Mouse (Mus musculus) midbrain, embryonic 15.5 days (tissue): ENCODE data around the gene Ciao1. TPM values are rescaled to one million over a fixed set of nuclear protein-coding genes. Genes with fewer than 3 reads are reported as not detected.
A peak's percentile ranks its signal among the peaks of the same experiment; 100 is the strongest.
"Not testable (repeated sequence)": the region's sequence is repeated elsewhere in the genome, so short reads cannot be mapped to it uniquely, and the experiment has no call there.

Experiments
- ATAC-seq: fragments of 200-750 bp; cut with Nextera tagmentation; replicated peaks from 2 replicates; pipeline ENCODE4 v1.8.0; 2017; ENCODE audit warnings: moderate TSS enrichment
- H3K27ac ChIP-seq: fragments of 300-500 bp; sonication (generic); 2 replicates; pipeline ENCODE4 v1.5.1; 2015; ENCODE audit warnings: mild to moderate bottlenecking, inconsistent platforms
- H3K27me3 ChIP-seq: fragments of 300-500 bp; sonication (generic); replicated peaks from 2 replicates; pipeline ENCODE4 v1.6.1; 2015; ENCODE audit warnings: inconsistent platforms
- H3K36me3 ChIP-seq: fragments of 300-500 bp; sonication (generic); replicated peaks from 2 replicates; pipeline ENCODE4 v1.6.1; 2015; ENCODE audit warnings: inconsistent platforms
- H3K4me1 ChIP-seq: fragments of 300-500 bp; sonication (generic); 2 replicates; pipeline ENCODE4 v1.6.1; 2015; ENCODE audit warnings: inconsistent platforms
- H3K4me2 ChIP-seq: fragments of 300-500 bp; sonication (generic); 2 replicates; pipeline ENCODE4 v1.6.1; 2015; ENCODE audit warnings: inconsistent platforms, mild to moderate bottlenecking, moderate library complexity
- H3K4me3 ChIP-seq: fragments of 300-500 bp; sonication (generic); 2 replicates; pipeline ENCODE4 v1.5.1; 2015; ENCODE audit warnings: mild to moderate bottlenecking, inconsistent platforms
- H3K9ac ChIP-seq: fragments of 300-500 bp; sonication (generic); 2 replicates; pipeline ENCODE4 v1.6.1; 2015; ENCODE audit warnings: mild to moderate bottlenecking, inconsistent platforms
- H3K9me3 ChIP-seq: fragments of 300-500 bp; sonication (generic); 2 replicates; pipeline ENCODE4 v1.6.1; 2016; ENCODE audit warnings: inconsistent platforms
- WGBS: fragments of 180-500 bp; shearing (Covaris S2); methylation state at CpG from one replicate; pipeline ENCODE4 v1.1.7; 2015; ENCODE audit warnings: mixed read lengths; 5-methylcytosine and 5-hydroxymethylcytosine counted together
- polyA plus RNA-seq: library from polyadenylated mRNA; unstranded; fragments of >200 nt; fragmentation: Nextera tagmentation; extraction: Ambion mirVana; gene quantifications from 2 replicates; pipeline ENCODE4 v1.2.1, GENCODE M21; 2015

Gene Ciao1
- 56.9 and 62.6 TPM in 2 replicates for polyA plus RNA-seq

DNA sequence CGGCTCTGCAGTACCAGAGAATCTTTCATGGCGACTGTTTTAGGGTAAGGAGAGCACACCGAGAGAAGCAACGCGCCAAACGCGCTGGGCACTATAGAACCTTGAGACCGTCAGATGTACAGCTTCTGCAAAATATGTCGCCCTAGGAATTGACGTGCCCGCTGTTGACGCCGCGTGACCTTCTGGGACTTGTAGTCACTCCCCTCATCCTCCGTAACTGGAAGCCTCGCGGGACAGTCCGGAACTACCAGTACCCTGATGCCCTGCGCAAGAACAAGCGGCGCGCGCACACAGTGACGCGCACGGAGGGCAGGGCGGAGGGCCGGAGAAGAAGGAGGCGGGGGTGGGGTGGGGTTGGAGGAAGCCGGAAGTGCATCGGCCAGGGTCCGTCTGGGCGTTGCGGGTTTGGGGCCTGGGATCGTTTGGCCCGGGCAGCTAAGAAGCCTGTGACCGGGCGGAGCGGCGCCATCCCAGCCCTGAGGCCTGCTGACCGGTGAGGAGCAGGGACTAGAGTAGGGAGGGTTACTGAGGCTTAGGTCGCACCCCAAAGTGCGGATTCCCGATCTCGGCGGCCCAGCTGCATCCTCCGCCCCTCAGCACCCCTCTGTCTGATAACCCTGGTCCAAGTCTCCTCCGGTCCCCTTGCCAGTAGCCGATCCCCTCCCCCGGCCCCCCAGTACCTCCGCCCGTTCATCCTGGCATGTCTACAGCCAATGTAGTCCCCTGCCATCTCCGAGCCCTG is at the start of gene Ciao1, which contains the start of gene Tmem127:
Gene Ciao1 (minus strand): TSS at position 225 of the 742 bp plus-strand sequence.
Gene Tmem127 (plus strand): TSS at position 317 of the 742 bp plus-strand sequence.
- Histone ChIP-seq H3K27ac (peak within 1 kb of the TSS; percentile 89), H3K36me3 (peaks cover 20% of the 10 kb centered on the region; the same call in 1 of the 2 replicates), H3K27me3 (no peaks in the 10 kb centered on the region), H3K4me1 (peaks cover 36% of the 10 kb centered on the region), H3K4me2 (peak within 1 kb of the TSS; percentile 94), H3K9ac (peak within 1 kb of the TSS; percentile 95), H3K9me3 (no peaks in the 10 kb centered on the region), H3K4me3 (peak within 1 kb of the TSS; percentile 98)
- WGBS: 0% methylated on average over 52 of the region's 53 CpGs
- ATAC-seq: peak; percentile 98

DNA sequence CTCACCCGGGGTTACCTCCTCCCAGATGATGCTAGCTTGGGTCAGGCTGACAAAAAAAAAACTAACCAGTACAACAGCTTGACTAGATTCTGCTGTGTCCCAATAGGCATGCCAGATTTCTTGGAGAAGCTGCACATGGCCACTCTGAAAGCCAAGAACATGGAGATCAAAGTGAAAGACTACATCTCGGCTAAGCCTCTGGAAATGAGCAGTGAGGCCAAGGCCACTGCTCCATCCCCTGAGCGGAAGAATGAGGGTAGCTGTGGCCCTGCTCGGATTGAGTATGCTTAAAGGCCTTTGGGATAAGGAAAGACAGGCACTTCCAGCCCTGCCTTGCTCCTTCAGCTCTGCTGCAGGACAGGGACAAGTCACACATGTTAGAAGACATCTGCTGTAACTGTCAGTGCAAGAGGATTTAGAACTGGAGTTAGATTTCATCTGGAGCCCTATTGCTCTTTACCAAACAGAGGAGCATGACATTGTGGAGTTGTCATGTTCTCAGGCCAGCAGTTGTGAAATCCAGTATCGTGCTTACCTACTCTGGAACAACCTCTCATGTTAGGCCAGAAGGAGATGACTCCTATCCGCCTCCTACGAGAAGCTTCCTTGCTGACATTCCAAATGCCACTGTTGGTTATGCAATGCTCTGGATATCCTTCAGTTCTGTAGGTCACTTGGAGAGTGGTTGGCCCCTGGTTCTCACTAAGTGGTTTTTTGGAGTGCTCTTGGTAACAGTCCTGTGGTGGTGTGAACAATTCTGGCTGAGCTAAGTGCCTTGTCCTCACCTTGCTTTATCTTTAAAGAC is 49.6 kb upstream of the Ciao1 start:
- no peak for ATAC-seq

DNA sequence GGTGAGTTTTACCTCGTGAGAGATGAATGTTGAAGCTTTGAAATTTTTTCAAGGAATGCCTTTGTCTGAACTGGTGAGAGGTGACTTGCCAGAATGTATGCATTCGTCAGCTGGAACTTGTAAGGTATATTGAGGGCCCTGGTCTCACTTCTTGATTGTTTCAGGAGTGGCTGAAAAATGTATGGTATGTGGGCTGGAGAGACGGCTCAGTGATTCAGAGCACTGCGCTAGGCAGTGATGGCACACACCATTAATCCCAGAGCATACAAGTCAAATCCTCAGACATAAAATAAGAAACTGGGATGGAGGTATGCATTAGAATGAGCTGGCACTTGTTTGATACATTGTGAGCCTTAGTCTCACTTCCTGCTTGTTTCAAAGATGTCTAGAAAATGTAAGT is 44.6 kb upstream of the Ciao1 start:
- Histone ChIP-seq H3K4me2 (no peak overlapping the region), H3K4me1 (no peaks in the 10 kb centered on the region), H3K27ac (no peak overlapping the region), H3K4me3 (no peak overlapping the region), H3K9ac (no peak overlapping the region), H3K36me3 (peaks cover 50% of the 10 kb centered on the region), H3K27me3 (no peaks in the 10 kb centered on the region), H3K9me3 (no peaks in the 10 kb centered on the region)
- WGBS: 89% methylated on average over 4 of the region's 4 CpGs
- ATAC-seq: no peak

More for the DNA sequence above, 49.6 kb upstream of the Ciao1 start:
- no peak overlapping the region for H3K4me2 ChIP-seq
- no peaks in the 10 kb centered on the region for H3K4me1 ChIP-seq
- no peaks in the 10 kb centered on the region for H3K9me3 ChIP-seq
- WGBS: 96% methylated on average over 7 of the region's 7 CpGs
- H3K27me3 ChIP-seq: no peaks in the 10 kb centered on the region
- H3K4me3 ChIP-seq: no peak overlapping the region
- H3K36me3 ChIP-seq: peaks cover 59% of the 10 kb centered on the region
- no peak overlapping the region for H3K9ac ChIP-seq
- H3K27ac ChIP-seq: no peak overlapping the region

DNA sequence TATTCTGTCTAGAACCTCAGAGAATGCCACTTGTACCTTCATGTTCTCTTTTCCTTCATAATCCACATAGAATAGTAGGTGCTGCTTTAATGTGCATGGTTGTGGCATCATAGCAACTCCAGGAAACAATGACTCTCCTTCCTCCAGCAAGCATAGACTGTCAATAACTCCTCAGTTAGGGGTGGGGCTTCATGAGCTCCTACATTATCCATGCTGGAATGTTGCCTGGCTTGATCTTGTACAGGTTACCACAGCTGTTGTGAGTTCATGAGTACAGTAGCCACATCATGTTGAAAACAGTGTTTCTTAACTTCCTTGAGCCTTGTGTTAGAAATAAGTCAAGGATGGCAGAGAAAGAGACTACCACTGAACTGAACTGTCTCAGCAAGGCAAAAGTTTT is 30.5 kb upstream of the Ciao1 start:
- H3K4me1 ChIP-seq: peaks cover 10% of the 10 kb centered on the region
- no peak overlapping the region for H3K27ac ChIP-seq
- no peaks in the 10 kb centered on the region for H3K36me3 ChIP-seq
- no peak for ATAC-seq
- H3K27me3 ChIP-seq: no peaks in the 10 kb centered on the region
- H3K4me2 ChIP-seq: no peak overlapping the region
- no peaks in the 10 kb centered on the region for H3K9me3 ChIP-seq
- no peak overlapping the region for H3K4me3 ChIP-seq
- H3K9ac ChIP-seq: no peak overlapping the region

DNA sequence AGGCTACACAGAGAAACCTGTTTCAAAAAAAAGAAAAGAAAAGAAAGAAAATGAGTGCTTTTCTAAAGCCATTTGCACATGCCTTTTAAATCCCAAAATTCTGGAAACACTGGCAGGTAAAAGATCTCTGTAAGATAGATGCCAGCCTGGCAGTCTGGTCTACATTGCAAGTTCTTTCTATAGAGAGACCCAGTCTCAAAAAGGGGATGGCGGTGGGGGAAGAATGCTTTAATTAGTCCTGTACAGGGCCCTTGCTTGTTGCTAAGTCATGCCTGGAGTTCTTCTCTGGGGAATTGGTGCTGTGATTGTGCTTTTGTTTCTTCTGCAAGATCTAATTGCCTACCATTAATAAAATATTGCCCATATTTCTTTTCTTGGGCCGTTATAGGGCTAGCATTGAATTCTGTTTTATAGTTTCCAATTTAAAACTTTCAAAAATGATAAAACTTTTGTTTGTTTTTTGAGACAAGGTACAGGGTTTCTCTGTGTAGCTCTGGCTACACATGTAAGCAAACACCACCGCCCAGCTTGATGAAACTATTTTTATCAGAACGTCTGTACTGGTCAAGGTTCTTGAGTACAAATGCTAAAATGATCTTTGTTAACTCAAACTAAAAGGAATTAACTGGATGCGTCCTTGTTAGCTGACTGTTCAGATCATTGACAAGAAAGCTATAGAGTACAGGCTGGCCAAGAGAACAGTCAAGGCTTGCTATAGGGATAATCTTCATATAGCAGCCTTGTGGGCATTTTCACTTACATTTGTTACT is 28.1 kb upstream of the Ciao1 start:
- ATAC-seq: no peak
- no peaks in the 10 kb centered on the region for H3K27me3 ChIP-seq
- no peak overlapping the region for H3K27ac ChIP-seq
- no peak overlapping the region for H3K4me3 ChIP-seq
- no peak overlapping the region for H3K4me2 ChIP-seq
- no peaks in the 10 kb centered on the region for H3K36me3 ChIP-seq
- WGBS: 82% methylated on average over 5 of the region's 5 CpGs
- H3K4me1 ChIP-seq: peaks cover 26% of the 10 kb centered on the region
- no peak overlapping the region for H3K9ac ChIP-seq
- no peaks in the 10 kb centered on the region for H3K9me3 ChIP-seq

DNA sequence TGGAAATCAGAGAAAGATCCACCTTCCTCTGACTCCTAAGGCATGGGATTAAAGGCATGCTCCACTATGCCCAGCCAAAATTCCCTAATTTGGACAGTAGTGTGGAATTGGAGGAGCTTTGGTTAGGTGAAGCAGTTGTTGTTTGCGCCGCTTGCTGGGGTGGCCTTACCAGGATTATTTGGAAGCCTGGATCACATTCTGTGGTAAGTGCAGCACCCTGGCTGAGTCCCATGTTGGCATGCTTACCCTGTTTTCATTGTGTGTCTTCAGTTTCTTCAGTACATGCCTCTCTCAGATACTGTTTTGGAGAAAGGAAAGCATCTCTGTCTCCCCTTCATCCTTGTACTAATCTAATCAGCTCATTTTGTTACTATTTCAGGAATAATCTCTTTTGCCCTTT is 27.0 kb upstream of the Ciao1 start:
- Histone ChIP-seq H3K4me2 (no peak overlapping the region), H3K9ac (no peak overlapping the region), H3K4me1 (peaks cover 26% of the 10 kb centered on the region), H3K27ac (no peak overlapping the region), H3K4me3 (no peak overlapping the region), H3K36me3 (no peaks in the 10 kb centered on the region), H3K27me3 (no peaks in the 10 kb centered on the region), H3K9me3 (no peaks in the 10 kb centered on the region)
- WGBS: 88% methylated on average over 2 of the region's 2 CpGs
- ATAC-seq: no peak

DNA sequence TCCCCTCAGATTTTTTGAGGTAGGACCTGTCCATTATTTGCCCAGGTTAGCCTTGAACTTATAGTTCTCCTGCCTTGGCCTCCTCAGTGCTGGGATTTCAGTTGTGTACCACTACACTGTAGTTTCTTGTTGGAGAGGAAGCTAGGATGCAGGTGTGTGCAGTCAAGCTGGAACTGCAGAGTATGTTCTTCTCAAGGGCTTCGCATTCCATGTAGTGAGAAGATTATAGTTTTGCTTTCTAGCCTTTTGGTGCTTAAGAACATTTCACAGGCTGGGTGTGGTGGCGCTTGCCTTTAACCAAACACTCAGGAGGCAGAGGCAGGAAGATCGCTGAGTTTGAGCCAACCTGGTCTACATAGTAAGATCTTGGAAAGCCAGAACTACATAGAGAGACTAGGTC is 25.2 kb upstream of the Ciao1 start:
- H3K9ac ChIP-seq: no peak overlapping the region
- no peaks in the 10 kb centered on the region for H3K27me3 ChIP-seq
- WGBS: 98% methylated on average over 3 of the region's 3 CpGs
- no peaks in the 10 kb centered on the region for H3K36me3 ChIP-seq
- H3K4me2 ChIP-seq: no peak overlapping the region
- no peak for ATAC-seq
- peaks cover 26% of the 10 kb centered on the region for H3K4me1 ChIP-seq
- no peaks in the 10 kb centered on the region for H3K9me3 ChIP-seq
- no peak overlapping the region for H3K4me3 ChIP-seq
- H3K27ac ChIP-seq: no peak overlapping the region

DNA sequence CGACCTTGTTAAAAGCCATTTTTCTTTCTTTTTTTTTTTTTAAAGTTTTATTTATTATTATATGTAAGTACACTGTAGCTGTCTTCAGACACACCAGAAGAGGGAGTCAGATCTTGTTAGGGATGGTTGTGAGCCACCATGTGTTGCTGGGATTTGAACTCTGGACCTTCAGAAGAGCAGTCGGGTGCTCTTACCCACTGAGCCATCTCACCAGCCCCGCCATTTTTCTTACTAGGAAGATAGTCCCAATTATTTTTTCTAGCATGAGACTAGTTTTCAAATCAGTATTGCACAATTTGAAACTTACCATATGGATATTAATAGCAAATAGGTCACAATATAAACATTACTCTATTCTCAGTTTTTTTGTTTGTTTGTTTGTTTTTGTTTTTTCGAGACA is 24.4 kb upstream of the Ciao1 start:
- H3K4me3 ChIP-seq, H3K27me3 ChIP-seq, H3K9ac ChIP-seq, H3K9me3 ChIP-seq, H3K27ac ChIP-seq, H3K4me2 ChIP-seq, ATAC-seq, H3K36me3 ChIP-seq: not testable (repeated sequence)
- H3K4me1 ChIP-seq: peaks cover 26% of the 10 kb centered on the region
- WGBS: 93% methylated on average over 4 of the region's 4 CpGs

DNA sequence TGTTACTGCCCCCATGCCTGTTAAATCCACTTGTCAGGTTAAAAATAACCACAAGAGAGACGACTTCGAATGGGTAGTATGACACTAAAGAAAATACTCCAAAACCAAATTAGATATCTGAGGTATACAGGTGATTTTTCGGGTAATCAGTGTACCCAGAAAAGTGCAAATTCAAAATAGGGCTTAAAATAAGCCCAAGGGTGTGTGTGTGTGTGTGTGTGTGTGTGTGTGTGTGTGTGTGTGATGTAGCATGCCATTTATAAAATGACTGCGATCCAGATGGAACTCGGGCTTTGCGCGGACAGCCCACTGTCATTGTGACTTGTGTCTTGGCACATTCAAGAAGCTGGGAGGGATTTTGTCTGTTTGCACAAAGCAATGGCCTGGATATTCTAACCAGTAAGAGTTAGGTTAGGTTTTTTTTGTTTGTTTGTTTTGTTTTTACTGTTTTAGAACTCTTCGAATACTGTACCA is 23.5 kb upstream of the Ciao1 start:
- Histone ChIP-seq H3K4me2 (peak overlapping the region; percentile 85), H3K4me1 (peaks cover 26% of the 10 kb centered on the region), H3K9ac (peak overlapping the region; percentile 59), H3K36me3 (no peaks in the 10 kb centered on the region), H3K4me3 (peak overlapping the region; percentile 62), H3K9me3 (no peaks in the 10 kb centered on the region), H3K27ac (peak overlapping the region; percentile 85), H3K27me3 (no peaks in the 10 kb centered on the region)
- 11% methylated on average over 8 of the region's 8 CpGs for WGBS
- ATAC-seq: no peak

DNA sequence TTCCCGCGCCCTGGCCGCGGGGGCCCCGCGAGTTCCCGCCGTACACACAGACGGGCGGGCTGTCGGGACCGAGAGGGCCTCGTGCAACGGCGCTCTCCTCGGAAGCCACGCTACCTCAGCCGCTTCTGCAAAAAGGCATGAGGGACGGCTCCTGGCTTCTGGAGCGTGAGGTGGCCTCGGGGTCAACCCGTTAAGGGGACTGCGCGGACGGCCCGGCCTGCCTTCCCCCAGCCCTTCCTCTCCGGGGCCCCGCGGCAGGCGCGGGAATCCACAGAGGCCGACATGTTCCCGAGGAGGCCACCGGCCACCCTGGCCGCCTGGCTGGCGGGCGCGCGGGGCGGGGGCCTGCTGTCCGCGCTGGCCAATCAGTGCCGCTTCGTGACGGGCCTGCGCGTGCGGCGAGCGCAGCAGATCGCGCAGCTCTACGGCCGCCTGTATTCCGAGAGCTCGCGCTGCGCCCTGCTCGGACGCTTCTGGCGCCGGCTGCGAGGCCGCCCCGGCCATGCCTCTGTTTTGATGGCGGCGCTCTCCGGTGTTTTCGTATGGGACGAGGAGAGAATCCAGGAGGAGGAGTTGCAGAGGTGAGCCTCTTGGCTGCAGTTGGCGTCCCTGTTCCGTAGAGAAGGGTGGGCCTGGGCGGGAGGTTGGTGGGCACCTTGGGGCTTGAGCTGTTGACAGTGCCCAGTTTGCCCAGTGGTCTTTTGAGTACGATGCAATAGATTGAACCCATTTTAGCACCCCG is 22.9 kb upstream of the Ciao1 start:
- peak overlapping the region; percentile 85 for H3K4me2 ChIP-seq
- peak overlapping the region; percentile 85 for H3K27ac ChIP-seq
- ATAC-seq: peak; percentile 97
- H3K4me3 ChIP-seq: peak overlapping the region; percentile 62
- H3K9ac ChIP-seq: peak overlapping the region; percentile 59
- H3K36me3 ChIP-seq: no peaks in the 10 kb centered on the region
- H3K4me1 ChIP-seq: peaks cover 26% of the 10 kb centered on the region
- H3K27me3 ChIP-seq: no peaks in the 10 kb centered on the region
- under 1% methylated on average over 62 of the region's 75 CpGs for WGBS
- H3K9me3 ChIP-seq: no peaks in the 10 kb centered on the region

DNA sequence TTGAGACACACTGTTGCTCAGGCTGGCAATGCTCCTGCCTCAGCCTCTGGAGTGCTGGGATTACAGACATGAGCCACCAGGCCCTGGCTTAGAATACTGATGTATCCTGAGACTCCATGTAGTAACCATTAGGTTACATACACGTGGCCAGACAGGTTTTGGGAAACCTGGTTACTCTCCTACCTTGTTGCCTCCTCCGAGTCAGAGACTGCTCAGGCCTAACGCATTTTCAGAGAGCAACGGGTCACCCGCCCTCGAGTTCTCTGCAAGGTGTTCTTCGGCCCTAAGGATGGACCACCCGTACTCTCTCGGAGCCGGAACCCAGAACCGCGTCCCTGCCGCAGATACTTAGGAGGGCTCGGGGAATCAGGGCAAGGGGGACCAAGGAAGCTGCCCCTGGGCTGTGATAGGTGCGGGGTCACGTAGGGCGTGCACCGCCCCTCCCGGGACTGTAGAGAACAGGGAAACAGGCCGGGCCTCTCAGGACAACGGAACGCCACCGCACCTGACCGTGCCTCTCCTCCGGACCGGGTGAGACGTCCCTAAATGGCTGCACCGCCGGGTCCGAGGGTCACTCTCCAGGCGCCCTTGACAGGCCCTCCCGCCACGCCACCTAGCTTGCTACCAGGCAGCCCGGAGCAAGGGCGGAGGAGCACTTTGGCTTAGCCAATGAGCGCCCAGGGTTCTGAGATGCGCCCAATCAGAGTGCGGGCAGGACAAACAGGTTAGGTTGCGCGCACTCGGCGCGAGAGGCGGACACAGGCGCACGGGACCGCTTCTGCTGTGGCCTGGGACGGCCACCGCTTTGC is 22.1 kb upstream of the Ciao1 start, which contains the start of gene Stard7:
Gene Stard7 (plus strand): TSS at position 728 of the 809 bp plus-strand sequence.
- Histone ChIP-seq H3K9ac (peak within 1 kb of the TSS; percentile 59), H3K4me2 (peak within 1 kb of the TSS; percentile 85), H3K4me3 (peak within 1 kb of the TSS; percentile 62), H3K9me3 (no peaks in the 10 kb centered on the region), H3K36me3 (no peaks in the 10 kb centered on the region), H3K27me3 (no peaks in the 10 kb centered on the region), H3K4me1 (peaks cover 19% of the 10 kb centered on the region), H3K27ac (peak within 1 kb of the TSS; percentile 85)
- 1% methylated on average over 49 of the region's 49 CpGs for WGBS
- peak; percentile 99 for ATAC-seq
